Mouse (Mus musculus) bone marrow macrophage, adult 2 months (primary cell): ENCODE data around the gene Slc35d3.

Source experiments
- CTCF ChIP-seq: IDR thresholded peaks from 2 replicates; pipeline ENCODE4 v1.5.1; 2012; ENCODE audit warnings: low read depth, mild to moderate bottlenecking, low read length, moderate library complexity
- POLR2A ChIP-seq: IDR thresholded peaks from 2 replicates; pipeline ENCODE4 v1.6.1; 2012; ENCODE audit warnings: mild to moderate bottlenecking, low read depth, low read length, borderline replicate concordance

- no peak for TF ChIP-seq CTCF
- no peak for TF ChIP-seq POLR2A
Observed at GRCm38 (mm10) chr10:19889908-19890307, 38.6 kb upstream of the Slc35d3 start.
